Mouse (Mus musculus): ENCODE data around the gene D17Wsu92e.

GRCm38 (mm10) chr17:27748123-27748522, 72.3 kb downstream of the D17Wsu92e start:
- no peak for TF ChIP-seq POLR2A (IDR thresholded peaks at IDR 0.05; ENCODE audit: low read depth, low read length)
- no peak for TF ChIP-seq CTCF (IDR thresholded peaks at IDR 0.05; ENCODE audit: extremely low read depth, insufficient read length, insufficient replicate concordance, low read depth, low read length)

Measured in small intestine, adult 2 months (tissue).